Mouse (Mus musculus) CD4-positive helper T cell, adult 2 months (primary cell): ENCODE data around the gene Fam151b.

ENCODE experiments used
- DNase-seq: peaks from one replicate; pipeline ENCODE4 v3.0.0-alpha.2; 2012; ENCODE audit warnings: low read depth, missing footprints, low spot score

Fam151b gene

GRCm38 (mm10) chr13:92419630-92420029 lies 64.2 kb downstream of the Fam151b start:
- no peak for DNase-seq

- no peak for DNase-seq
Observed at GRCm38 (mm10) chr13:92410486-92410885, 73.3 kb downstream of the Fam151b start.

- DNase-seq, result no peak
Observed at GRCm38 (mm10) chr13:92403496-92403895, 80.3 kb downstream of the Fam151b start.

DNA sequence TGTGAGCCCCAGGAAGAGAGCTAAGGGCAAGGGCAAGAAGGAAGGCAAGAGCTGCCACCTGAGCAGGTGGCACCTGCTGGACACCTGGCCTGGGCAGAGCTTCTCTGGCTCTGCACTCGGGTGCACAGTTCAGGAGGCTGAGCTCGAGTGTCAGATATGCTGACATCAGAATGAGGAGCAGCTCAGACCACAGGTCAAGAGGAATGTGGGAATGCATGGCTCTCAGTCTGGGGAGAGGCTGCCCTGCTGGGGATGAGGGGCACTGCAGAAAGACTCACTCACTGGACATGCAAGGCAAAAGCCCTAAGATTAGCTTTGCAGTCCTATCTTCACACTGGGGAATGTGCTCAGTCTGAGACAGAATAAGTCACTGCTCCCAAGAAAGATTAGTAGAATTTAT lies 81.8 kb downstream of the Fam151b start:
- no peak for DNase-seq
